Mouse (Mus musculus) inflammation-experienced regulatory T-cells, adult 6 months (primary cell): ENCODE data around the gene Gm5624. TPM values are rescaled to one million over a fixed set of nuclear protein-coding genes. Genes with fewer than 3 reads are reported as not detected.
"Not testable (repeated sequence)": the region's sequence is repeated elsewhere in the genome, so short reads cannot be mapped to it uniquely, and the experiment has no call there.

ENCODE experiments used
- ATAC-seq: one replicate; pipeline ENCODE4 v1.8.0; 2017
- polyA plus RNA-seq, 3 experiments: library from polyadenylated mRNA; unstranded; fragments of 100-300 nt; shearing (Covaris generic); gene quantifications; one replicate each; pipeline ENCODE4 v1.2.1; 2017

Gm5624 gene
- not detected for polyA plus RNA-seq

GRCm38 (mm10) chr14:44627737-44628136 lies at the start of gene Gm5624:
TSS of gene Gm5624 (minus strand) at chr14:44627938.
- not testable (repeated sequence) for ATAC-seq

- not testable (repeated sequence) for ATAC-seq
Observed at GRCm38 (mm10) chr14:44591765-44592164, 36.0 kb downstream of the Gm5624 start.

DNA sequence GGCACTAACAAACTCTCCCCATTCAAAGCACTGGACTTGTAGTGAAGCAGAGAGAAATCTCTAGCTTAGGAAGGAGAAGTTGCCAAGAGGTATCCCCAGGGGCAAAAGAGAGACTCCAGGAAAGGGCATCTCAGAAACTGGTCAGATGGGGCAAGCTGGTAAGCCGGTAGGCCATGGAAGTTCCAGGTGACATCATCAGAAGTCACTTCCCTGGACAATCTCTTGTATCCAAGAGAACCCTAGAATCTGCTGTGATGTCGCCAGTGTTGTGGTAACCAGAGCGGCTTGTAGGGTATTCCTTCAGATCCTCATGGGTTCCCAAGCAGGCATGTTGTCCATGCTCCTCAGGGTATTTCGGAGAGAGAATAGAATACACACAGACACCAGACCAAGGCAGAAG lies 44.9 kb downstream of the Gm5624 start, which contains the start of gene Gm8247:
TSS of gene Gm8247 (plus strand) at position 301 of the 400 bp plus-strand sequence.
- ATAC-seq = not testable (repeated sequence)

DNA sequence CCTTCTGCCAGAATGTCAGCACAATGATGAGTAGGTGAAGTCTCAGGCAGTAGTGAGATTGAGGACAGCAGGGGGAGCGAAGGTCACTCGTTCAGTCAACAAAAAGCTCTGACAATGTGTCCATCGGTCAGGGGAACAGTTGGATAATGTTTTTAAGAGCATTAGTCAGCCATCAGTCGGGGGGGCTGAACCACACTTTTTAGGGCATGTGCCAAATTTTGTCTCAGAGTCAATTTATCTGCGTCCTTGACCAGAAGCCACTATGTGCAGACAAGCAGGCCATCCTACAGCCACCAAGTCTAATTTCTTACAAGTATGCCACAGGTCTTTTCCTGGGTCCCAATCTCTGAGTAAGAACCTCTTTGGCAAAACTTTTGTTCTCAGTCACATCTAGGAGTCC lies 79.8 kb downstream of the Gm5624 start:
- ATAC-seq = not testable (repeated sequence)

DNA sequence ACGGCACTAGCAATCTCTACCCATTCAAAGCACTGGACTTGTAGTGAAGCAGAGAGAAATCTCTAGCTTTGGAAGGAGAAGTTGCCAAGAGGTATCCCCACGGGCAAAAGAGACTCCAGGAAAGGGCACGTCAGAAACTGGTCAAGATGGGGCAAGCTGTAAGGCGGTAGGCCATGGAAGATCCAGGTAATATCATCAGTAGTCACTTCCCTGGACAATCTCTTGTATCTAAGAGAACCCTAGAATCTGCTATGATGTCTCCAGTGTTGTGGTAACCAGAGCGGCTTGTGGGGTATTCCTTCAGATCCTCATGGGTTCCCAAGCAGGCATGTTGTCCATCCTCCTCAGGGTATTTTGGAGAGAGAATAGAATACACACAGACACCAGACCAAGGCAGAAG lies 109.8 kb downstream of the Gm5624 start, which contains the start of gene Gm17093:
TSS of gene Gm17093 (plus strand) at position 301 of the 400 bp plus-strand sequence.
- ATAC-seq = not testable (repeated sequence)

Other genes with a start within 250 kb of the Gm5624 start
- gene Gm3371, start 217.2 kb downstream of the Gm5624 start, polyA plus RNA-seq = not detected
- gene Gm8232, start 194.3 kb downstream of the Gm5624 start, polyA plus RNA-seq = not detected
- not detected for gene BC061237, start 135.5 kb downstream of the Gm5624 start, polyA plus RNA-seq
- gene Gm17093, start 109.7 kb downstream of the Gm5624 start, polyA plus RNA-seq = not detected
- gene Gm8247, start 44.8 kb downstream of the Gm5624 start, polyA plus RNA-seq = not detected
- gene Gm8257, start 78.5 kb upstream of the Gm5624 start, polyA plus RNA-seq = not detected
- not detected for gene Gm8267, start 122.4 kb upstream of the Gm5624 start, polyA plus RNA-seq
- not detected for gene Ptgdr, start 231.4 kb upstream of the Gm5624 start, polyA plus RNA-seq